Mouse (Mus musculus): ENCODE results near the gene Tmem50b. TPM values are rescaled to one million over a fixed set of nuclear protein-coding genes. Genes with fewer than 3 reads are reported as not detected.

The Tmem50b gene
- total RNA-seq, 1 experiment: 11.8 TPM

DNA sequence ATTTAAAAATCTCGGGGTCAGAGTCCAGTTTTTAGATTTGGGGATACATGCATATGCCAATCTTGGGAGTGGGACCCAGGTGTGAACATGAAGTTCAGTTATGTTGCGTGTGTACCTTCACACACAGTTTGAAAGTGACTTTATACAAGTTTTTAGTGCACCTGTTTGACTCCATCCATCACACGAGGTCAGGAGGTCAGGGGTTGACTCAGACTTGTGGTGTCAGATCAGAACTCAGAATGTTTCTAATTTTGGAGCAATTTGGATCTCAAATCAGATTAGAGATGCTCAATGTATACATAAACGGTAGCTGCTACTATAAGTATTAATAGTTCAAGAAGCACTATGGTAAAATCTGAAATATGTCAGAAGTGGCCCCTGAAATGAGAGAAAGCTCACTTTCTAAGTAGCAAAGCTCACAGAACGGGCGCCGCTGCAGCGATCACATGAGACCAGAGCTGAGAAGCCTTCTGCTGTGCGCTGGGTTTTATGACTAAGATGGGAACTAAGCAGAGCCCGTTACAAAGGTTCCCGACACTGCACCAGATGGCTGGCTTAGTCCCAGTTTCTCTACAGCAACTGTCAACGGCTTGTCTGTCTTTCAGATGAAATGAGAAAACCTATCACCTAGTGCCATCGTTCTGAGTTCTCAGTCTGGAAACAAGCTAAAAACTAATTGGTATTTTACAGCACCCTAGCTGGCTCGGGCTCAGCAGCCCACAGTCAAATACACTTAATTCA lies 18.4 kb downstream of the Tmem50b start:
- Histone ChIP-seq H3K9ac (ENCODE audit: insufficient read depth, low read depth, low read length, poor library complexity, severe bottlenecking) (no peak overlapping the region), H3K27ac (ENCODE audit: insufficient read depth, low read depth, low read length, poor library complexity, severe bottlenecking) (no peak overlapping the region), H3K4me3 (ENCODE audit: insufficient read depth in 1 of 2, low read depth in 1 of 2, low read length in 2 of 2, poor library complexity in 1 of 2, severe bottlenecking in 1 of 2) (no peak overlapping the region), H3K4me1 (ENCODE audit: control insufficient read depth in 2 of 2, insufficient read depth in 2 of 2, low read length in 2 of 2, poor library complexity in 1 of 2) (no peaks in the 10 kb centered on the region), H3K9me3 (ENCODE audit: control insufficient read depth, insufficient read depth, low read depth, low read length) (no peaks in the 10 kb centered on the region), H3K36me3 (ENCODE audit: control insufficient read depth, insufficient read depth, low read length, poor library complexity, severe bottlenecking) (peaks cover 7% of the 10 kb centered on the region; the same call in 1 of the 2 replicates)
- TF ChIP-seq CHD2 (IDR thresholded peaks at IDR 0.05; ENCODE audit: low read depth, low read length): no peak
- no peak for TF ChIP-seq HCFC1 (IDR thresholded peaks at IDR 0.05; ENCODE audit: borderline replicate concordance, insufficient read depth, low read length)
- TF ChIP-seq ZC3H11A (IDR thresholded peaks at IDR 0.05; ENCODE audit: borderline replicate concordance, low read depth, low read length): no peak
- no peak for TF ChIP-seq ZNF384 (IDR thresholded peaks at IDR 0.05; ENCODE audit: low read depth, low read length)
- no peak for TF ChIP-seq MAFK (IDR thresholded peaks at IDR 0.05; ENCODE audit: insufficient read depth, low read depth, low read length)
- in situ Hi-C loops (cut with MboI; ENCODE audit: low sequenced_read_pairs in 2 of 2, unreplicated experiment in 2 of 2): no loop called here
- no peak for DNase-seq (ENCODE audit: low read depth, low spot score)

DNA sequence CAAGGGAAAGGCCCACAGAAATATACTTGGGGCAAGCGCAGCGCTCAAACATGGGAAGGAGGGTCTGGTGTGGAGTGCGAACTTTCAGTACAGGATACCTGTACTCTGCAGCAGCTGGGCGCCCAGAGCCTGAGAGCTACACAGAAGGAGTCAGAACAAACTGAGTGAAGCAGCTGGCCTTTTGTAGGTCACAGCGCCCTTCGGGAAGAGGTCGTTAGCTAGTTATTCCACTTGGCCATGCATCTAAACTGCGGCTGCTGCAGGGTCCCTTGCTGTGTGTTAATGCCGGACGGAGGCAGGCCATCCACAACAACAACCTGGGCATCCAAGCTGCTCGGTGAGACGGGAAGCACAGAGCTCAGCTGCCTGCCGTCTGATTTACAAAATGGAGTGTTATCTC lies 22.4 kb downstream of the Tmem50b start:
- Histone ChIP-seq H3K4me1 (ENCODE audit: control insufficient read depth in 2 of 2, insufficient read depth in 2 of 2, low read length in 2 of 2, poor library complexity in 1 of 2) (no peaks in the 10 kb centered on the region), H3K36me3 (ENCODE audit: control insufficient read depth, insufficient read depth, low read length, poor library complexity, severe bottlenecking) (peaks cover 4% of the 10 kb centered on the region; the same call in 1 of the 2 replicates), H3K4me3 (ENCODE audit: insufficient read depth in 1 of 2, low read depth in 1 of 2, low read length in 2 of 2, poor library complexity in 1 of 2, severe bottlenecking in 1 of 2) (no peak overlapping the region), H3K9me3 (ENCODE audit: control insufficient read depth, insufficient read depth, low read depth, low read length) (no peaks in the 10 kb centered on the region), H3K9ac (ENCODE audit: insufficient read depth, low read depth, low read length, poor library complexity, severe bottlenecking) (no peak overlapping the region), H3K27ac (ENCODE audit: insufficient read depth, low read depth, low read length, poor library complexity, severe bottlenecking) (no peak overlapping the region)
- no peak for DNase-seq (ENCODE audit: low read depth, low spot score)
- no peak for TF ChIP-seq CHD2 (IDR thresholded peaks at IDR 0.05; ENCODE audit: low read depth, low read length)
- no peak for TF ChIP-seq ZC3H11A (IDR thresholded peaks at IDR 0.05; ENCODE audit: borderline replicate concordance, low read depth, low read length)
- no peak for TF ChIP-seq HCFC1 (IDR thresholded peaks at IDR 0.05; ENCODE audit: borderline replicate concordance, insufficient read depth, low read length)
- no peak for TF ChIP-seq MAFK (IDR thresholded peaks at IDR 0.05; ENCODE audit: insufficient read depth, low read depth, low read length)
- no peak for TF ChIP-seq ZNF384 (IDR thresholded peaks at IDR 0.05; ENCODE audit: low read depth, low read length)
- in situ Hi-C loops (cut with MboI; ENCODE audit: low sequenced_read_pairs in 2 of 2, unreplicated experiment in 2 of 2): no loop called here

DNA sequence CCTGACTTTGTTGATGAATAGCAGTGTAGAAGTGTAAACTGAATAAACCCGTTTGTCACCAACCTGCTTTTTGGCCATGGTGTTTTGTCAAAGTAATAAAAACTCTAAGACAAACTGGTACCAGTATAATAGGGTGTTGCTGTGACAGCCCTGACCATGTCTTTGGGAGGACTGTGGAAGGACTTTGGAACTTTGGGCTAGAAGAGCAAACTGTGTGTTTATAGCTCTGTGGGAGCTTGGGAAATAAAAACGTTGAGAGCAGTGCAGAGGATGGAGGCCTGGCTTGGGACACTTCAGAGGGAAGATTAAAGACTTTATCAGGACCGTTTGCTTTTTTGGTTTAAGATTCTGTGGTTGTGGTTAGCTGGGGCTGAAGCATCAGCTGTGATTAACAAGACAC lies 26.5 kb downstream of the Tmem50b start:
- Histone ChIP-seq H3K9me3 (ENCODE audit: control insufficient read depth, insufficient read depth, low read depth, low read length) (no peaks in the 10 kb centered on the region), H3K4me1 (ENCODE audit: control insufficient read depth in 2 of 2, insufficient read depth in 2 of 2, low read length in 2 of 2, poor library complexity in 1 of 2) (peaks cover 0 to 6% of the 10 kb centered on the region in 2 experiments; a peak in 1 of 4 replicates), H3K27ac (ENCODE audit: insufficient read depth, low read depth, low read length, poor library complexity, severe bottlenecking) (no peak overlapping the region), H3K9ac (ENCODE audit: insufficient read depth, low read depth, low read length, poor library complexity, severe bottlenecking) (no peak overlapping the region), H3K4me3 (ENCODE audit: insufficient read depth in 1 of 2, low read depth in 1 of 2, low read length in 2 of 2, poor library complexity in 1 of 2, severe bottlenecking in 1 of 2) (no peak overlapping the region), H3K36me3 (ENCODE audit: control insufficient read depth, insufficient read depth, low read length, poor library complexity, severe bottlenecking) (peaks cover 2% of the 10 kb centered on the region; the same call in 1 of the 2 replicates)
- TF ChIP-seq ZNF384 (IDR thresholded peaks at IDR 0.05; ENCODE audit: low read depth, low read length): no peak
- no peak for TF ChIP-seq ZC3H11A (IDR thresholded peaks at IDR 0.05; ENCODE audit: borderline replicate concordance, low read depth, low read length)
- no peak for TF ChIP-seq MAFK (IDR thresholded peaks at IDR 0.05; ENCODE audit: insufficient read depth, low read depth, low read length)
- no peak for TF ChIP-seq HCFC1 (IDR thresholded peaks at IDR 0.05; ENCODE audit: borderline replicate concordance, insufficient read depth, low read length)
- no peak for TF ChIP-seq CHD2 (IDR thresholded peaks at IDR 0.05; ENCODE audit: low read depth, low read length)
- in situ Hi-C loops (cut with MboI; ENCODE audit: low sequenced_read_pairs in 2 of 2, unreplicated experiment in 2 of 2): no loop called here
- DNase-seq (ENCODE audit: low read depth, low spot score): no peak

DNA sequence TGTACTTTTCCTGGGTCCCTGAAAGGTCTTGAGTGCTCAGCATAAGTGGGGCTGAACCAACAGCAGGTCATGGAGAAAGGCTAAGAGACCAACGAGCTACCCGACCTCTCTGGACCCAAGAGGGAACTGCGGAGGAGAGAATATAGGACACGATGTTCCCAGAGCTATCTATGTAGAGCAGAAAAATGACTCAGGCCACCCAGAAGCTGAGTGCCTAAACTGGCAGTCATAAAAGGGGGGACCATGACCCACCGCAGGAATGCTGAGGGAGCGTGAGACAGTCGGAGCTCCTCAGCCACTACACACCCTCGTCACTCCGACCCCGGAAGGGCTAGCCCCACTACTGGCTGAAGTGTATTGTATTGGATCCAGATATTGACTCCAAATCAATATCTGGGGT lies 28.6 kb downstream of the Tmem50b start:
- Histone ChIP-seq H3K9me3 (ENCODE audit: control insufficient read depth, insufficient read depth, low read depth, low read length) (no peaks in the 10 kb centered on the region), H3K36me3 (ENCODE audit: control insufficient read depth, insufficient read depth, low read length, poor library complexity, severe bottlenecking) (peaks cover 3% of the 10 kb centered on the region; the same call in 1 of the 2 replicates), H3K27ac (ENCODE audit: insufficient read depth, low read depth, low read length, poor library complexity, severe bottlenecking) (no peak overlapping the region), H3K9ac (ENCODE audit: insufficient read depth, low read depth, low read length, poor library complexity, severe bottlenecking) (no peak overlapping the region), H3K4me1 (ENCODE audit: control insufficient read depth in 2 of 2, insufficient read depth in 2 of 2, low read length in 2 of 2, poor library complexity in 1 of 2) (peaks cover 0 to 11% of the 10 kb centered on the region in 2 experiments; a peak in 2 of 4 replicates), H3K4me3 (ENCODE audit: insufficient read depth in 1 of 2, low read depth in 1 of 2, low read length in 2 of 2, poor library complexity in 1 of 2, severe bottlenecking in 1 of 2) (no peak overlapping the region)
- in situ Hi-C loops (cut with MboI; ENCODE audit: low sequenced_read_pairs in 2 of 2, unreplicated experiment in 2 of 2): no loop called here
- TF ChIP-seq CHD2 (IDR thresholded peaks at IDR 0.05; ENCODE audit: low read depth, low read length): no peak
- no peak for TF ChIP-seq ZC3H11A (IDR thresholded peaks at IDR 0.05; ENCODE audit: borderline replicate concordance, low read depth, low read length)
- TF ChIP-seq MAFK (IDR thresholded peaks at IDR 0.05; ENCODE audit: insufficient read depth, low read depth, low read length): no peak
- no peak for TF ChIP-seq HCFC1 (IDR thresholded peaks at IDR 0.05; ENCODE audit: borderline replicate concordance, insufficient read depth, low read length)
- no peak for TF ChIP-seq ZNF384 (IDR thresholded peaks at IDR 0.05; ENCODE audit: low read depth, low read length)
- no peak for DNase-seq (ENCODE audit: low read depth, low spot score)
